Mouse (Mus musculus) naive thymus-derived CD4-positive, alpha-beta T cell, adult 2 months (primary cell): Measurements from ENCODE around the gene Acyp1.

Source experiments
- DNase-seq: peaks from one replicate; pipeline ENCODE4 v3.0.0-alpha.2; 2011; ENCODE audit warnings: low read depth

Acyp1 gene

GRCm38 (mm10) chr12:85233376-85234358 lies 54.6 kb downstream of the Acyp1 start:
- DNase-seq, result no peak

DNA sequence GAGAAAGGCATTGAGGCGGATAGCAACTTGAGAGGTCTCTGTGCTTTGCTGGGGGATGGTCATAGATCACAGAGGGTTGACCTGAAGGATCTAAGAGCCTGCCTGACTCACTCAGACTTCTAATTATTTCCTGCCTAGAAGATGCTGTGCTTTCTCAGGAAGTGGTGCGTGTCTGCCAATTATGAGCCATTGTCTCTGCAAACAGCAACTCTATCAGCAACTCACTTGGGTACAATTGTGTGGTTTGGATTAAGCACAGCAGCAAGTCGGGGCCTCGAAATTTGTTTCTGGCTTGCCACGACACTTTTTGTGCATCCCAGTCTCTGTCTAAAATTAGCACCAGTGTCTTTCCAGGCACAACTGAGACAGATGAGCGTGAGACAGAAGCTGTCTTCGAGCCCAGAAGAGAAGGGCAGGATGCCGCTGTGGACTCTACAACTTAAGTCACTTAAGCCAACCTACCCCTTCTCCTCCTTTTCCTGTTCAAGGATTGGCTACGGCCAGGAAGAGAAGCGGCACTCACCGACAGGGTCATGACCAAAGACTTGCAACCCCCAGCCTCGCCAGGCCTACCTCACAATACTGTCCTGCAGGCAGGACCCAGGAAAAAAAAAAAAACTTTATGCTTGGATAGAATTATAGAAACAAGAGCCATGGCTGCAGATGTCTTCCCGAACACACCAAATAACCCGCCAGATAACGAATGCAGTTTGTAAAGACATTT lies 60.2 kb downstream of the Acyp1 start:
- DNase-seq, result no peak

DNA sequence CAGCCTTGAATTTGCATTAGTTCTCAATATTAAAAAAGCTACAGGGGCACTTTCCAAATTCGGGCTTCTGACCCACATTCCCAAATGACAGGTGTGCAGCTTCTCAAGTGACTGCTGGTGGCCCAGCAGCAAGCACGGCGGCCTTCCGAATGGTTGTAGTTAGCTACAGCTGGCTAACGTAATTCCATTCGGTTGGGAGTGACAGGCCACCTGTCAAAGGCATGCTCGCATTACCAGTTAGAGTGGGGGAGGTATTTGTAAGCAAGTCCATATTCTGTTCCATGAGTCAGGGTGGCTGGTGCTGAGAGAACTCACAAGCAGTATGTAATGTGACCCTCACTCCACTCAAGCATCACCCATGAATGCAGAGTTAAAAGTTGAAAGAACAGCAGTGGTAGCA lies 61.0 kb downstream of the Acyp1 start:
- no peak for DNase-seq
